Mouse (Mus musculus) left cerebral cortex, adult 11 months (tissue): ENCODE data around the gene Tnfrsf14.

ENCODE experiments used
- DNase-seq: peaks from one replicate; pipeline ENCODE4 v3.0.0; 2022; ENCODE audit warnings: low spot score

The Tnfrsf14 gene

GRCm38 (mm10) chr4:154914707-154915106 lies 13.7 kb downstream of the Tnfrsf14 start:
- DNase-seq, result no peak

DNA sequence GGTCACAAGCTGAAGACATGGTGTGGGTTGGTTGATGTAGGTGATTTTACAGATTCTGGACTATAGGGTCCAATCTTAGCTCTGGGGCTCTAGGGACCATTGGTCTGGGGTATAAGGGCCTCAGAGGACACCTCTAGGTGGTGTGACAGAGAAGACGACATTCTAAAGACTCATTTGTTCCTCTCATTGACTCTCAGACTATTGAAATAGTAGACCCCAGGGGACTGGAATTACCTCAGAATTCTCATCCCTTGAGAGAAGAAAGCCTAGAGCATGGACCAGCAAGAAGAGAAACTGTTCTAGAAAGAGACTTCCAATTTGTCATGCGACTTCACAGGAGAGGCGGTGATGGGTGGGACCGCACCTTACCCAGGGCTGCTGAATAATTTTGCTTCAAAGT lies 14.1 kb downstream of the Tnfrsf14 start:
- no peak for DNase-seq

- no peak for DNase-seq
Measured at GRCm38 (mm10) chr4:154913845-154914244, 14.5 kb downstream of the Tnfrsf14 start.

DNA sequence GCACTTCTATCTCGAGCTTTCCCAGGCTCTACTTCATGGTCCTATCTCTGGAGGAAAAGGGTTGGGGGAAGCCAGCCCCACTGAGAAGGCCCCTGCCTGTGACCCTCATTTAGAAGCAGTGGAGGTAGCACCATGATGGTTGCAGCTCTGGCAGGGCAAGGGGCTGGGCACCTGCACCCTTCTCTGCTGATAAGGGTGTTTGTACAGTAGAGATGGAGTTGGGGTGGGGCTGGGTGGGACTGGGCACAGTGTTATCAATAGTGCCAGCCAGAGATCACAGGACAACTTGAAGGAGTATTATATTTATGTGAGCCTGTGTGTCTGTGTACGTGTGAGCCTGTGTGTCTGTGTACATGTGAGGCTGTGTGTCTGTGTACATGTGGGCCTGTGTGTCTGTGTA lies 16.7 kb downstream of the Tnfrsf14 start:
- no peak for DNase-seq

- DNase-seq, result no peak
Measured at GRCm38 (mm10) chr4:154910606-154911522, 17.5 kb downstream of the Tnfrsf14 start.

- no peak for DNase-seq
Measured at GRCm38 (mm10) chr4:154908490-154908889, 19.9 kb downstream of the Tnfrsf14 start.

- peak; percentile 52 for DNase-seq
Measured at GRCm38 (mm10) chr4:154907833-154908232, 20.5 kb downstream of the Tnfrsf14 start.

- peak; percentile 82 for DNase-seq
Measured at GRCm38 (mm10) chr4:154904185-154905071, 23.9 kb downstream of the Tnfrsf14 start.

GRCm38 (mm10) chr4:154902371-154902770 lies 26.0 kb downstream of the Tnfrsf14 start:
- no peak for DNase-seq

DNA sequence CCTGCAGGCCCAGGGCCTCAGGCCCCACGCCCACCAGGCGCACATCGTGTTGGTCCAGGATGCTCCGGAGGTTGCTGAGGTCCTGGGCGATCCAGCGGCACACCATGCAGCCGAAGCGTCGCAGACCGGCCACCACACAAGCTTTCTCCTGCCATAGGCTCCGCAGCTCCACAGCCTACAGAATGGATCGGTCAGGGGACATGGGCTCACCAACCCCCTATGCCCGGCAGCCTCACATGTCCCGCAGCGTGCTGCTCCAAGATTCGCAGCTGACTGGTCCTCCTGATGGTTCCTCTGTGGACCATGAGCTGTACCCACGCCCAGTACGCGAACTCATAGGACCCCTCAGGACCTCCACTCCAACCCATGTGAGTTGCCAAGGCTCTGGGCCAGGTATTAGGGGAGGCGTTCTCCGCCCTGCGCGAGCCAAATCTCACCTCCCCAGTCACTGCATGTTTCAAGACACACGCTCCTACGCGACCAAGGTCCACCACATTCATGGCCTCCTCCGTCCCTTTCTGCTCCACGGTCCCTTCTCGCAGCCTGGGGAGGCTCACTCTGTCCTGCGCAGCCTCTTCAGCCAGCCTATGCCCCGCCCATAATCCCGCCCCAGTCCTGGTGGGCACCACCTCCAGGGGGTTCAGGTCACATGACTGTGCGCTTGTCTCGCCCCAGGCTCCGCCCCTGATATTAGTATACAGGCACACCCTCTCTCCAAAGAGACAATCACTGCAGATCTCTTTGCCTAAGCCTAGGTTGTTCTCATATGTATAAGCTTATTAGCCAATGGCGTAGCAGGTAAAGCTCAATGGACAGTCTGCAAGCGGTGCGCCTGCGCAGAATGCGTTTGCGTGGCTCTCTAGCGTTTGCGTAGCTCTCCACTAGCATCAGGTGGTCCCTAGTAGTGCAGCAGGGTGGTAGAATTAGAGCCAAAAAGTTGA lies 29.6 kb downstream of the Tnfrsf14 start, which contains the start of gene Fam213b:
TSS of gene Fam213b (minus strand) at position 630 of the 941 bp plus-strand sequence.
- peak; percentile 76 for DNase-seq

GRCm38 (mm10) chr4:154897676-154898465 lies 30.5 kb downstream of the Tnfrsf14 start:
- no peak for DNase-seq

DNA sequence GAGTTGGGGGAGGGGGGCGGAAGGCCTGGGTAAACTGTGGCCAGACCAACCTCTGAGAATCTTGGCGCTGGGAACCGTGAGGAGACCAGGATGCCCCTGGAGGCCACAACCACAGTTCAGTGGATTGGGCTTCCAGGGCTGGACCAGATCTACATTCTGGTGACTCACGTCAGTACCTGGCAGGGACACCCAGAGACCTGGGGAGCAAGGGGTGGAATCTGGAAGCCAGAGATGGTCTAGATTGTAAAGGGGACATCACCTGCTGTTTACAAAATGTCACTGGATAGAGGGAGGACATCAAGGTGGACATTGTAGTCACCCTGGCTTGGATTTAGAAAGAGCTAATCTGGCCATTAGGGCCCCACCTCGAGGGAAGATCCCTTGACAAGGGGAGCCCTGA lies 32.8 kb downstream of the Tnfrsf14 start:
- DNase-seq, result no peak

GRCm38 (mm10) chr4:154890887-154891286 lies 37.5 kb downstream of the Tnfrsf14 start:
- DNase-seq, result no peak

GRCm38 (mm10) chr4:154887593-154888250 lies 40.6 kb downstream of the Tnfrsf14 start:
- no peak for DNase-seq

DNA sequence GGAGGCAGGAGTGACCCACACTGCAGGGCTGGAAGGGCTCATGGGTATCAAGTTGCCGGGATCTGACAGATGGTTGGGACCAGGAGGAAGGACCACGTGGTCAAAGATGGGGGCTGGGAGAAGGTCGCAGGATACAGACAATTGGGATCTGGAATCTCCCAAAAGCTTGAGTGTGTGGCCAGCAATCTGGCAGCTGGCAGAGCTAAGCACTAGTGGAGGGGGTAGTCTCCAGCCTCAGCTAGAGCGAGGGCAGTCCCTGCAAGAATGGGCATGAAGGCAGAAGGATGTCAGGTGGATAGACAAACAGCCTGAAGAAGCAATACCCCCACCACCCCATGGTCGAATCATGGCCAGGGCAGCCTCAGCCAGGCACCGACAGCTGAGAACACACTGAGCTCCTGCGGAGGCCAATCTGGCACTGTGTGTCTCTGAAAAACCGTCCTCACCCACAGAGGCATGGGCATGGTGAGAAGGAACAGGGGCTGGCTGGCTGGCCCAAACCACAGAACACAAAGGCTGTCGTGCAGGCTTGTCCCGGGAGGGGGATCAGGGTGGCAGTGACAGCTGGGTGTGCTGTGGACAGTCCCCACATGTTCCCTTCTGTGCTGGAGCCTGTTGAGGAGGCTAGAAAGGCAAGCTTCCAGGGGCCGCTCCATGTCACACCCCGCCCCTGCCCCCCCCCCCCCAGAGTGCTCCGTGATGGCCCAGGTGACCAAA lies 41.3 kb downstream of the Tnfrsf14 start:
- no peak for DNase-seq

DNA sequence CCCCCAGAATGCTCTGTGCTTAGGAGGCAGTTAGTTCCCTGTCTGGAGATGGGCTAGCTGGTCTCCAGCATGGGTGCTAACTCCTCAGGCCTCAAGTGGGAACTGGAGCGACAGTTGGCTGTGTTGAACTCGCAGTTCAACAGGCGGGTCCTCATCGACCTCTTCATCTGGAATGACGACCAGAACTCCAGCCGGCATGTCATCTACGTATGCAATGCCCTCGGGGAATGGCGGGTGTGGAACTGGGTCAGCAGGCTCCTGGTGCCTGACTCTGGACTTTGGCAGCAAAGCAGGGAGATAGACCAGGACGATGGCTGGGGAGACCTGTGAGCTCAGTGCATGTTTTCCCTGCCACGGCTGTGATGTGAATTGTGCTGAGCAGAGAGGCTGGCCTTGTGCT lies 42.9 kb downstream of the Tnfrsf14 start:
- DNase-seq, result no peak

- no peak for DNase-seq
Measured at GRCm38 (mm10) chr4:154882014-154882659, 46.2 kb downstream of the Tnfrsf14 start.

GRCm38 (mm10) chr4:154880730-154881129 lies 47.6 kb downstream of the Tnfrsf14 start:
- no peak for DNase-seq
